Mouse (Mus musculus): ENCODE measurements around the gene Fars2. TPM values are rescaled to one million over a fixed set of nuclear protein-coding genes. Genes with fewer than 3 reads are reported as not detected.

Gene Fars2
- polyA plus RNA-seq, 1 experiment from 2014 or later = 42.7 TPM

DNA sequence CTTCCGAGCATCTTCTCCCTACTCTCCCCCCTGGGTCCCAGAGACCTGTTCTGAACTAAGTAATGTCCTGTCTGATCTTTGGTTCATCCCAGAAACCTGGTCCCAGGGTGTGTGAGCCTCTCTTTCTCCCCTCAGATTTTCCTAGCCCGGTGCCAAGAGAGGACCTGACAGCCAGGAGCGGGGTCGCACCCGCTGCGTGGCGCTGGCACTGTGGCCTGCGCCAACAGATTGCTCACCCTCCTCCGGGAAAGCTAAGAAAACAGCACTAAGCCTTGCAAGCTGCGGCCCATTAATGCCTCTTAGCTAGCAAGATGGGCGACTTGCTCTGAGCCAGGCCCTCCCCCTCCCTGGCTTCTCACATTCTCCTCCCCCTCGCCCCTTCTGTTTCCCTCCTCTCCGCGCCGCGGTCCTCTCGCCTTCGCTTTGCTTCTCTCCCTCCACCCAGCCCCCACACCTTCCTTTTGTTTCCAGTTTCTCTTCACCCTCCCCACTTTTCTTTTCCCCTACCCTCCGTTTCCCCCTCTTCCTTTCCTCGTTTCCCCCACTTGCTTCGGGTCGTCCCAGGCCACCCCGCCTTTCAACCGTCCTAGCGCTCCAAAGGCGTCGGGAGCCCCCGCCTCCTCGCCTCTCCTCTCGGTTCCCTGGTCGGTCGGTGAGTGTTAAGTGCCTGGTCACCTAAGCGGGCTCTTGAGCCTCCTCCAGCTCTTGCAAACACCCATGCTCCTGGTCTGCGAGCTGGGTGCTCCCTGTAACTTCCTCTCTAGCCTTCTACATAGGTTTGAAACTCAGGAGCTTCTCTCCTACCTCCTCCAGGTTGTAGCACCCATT, 610.0 kb downstream of the Fars2 start:
- WGBS (ENCODE audit: insufficient replicate concordance) = under 1% methylated on average over 34 of the region's 34 CpGs
- ATAC-seq (replicated peaks; ENCODE audit: insufficient number of reproducible peaks, low FRiP score, low TSS enrichment) = no peak
- H3K9me3 ChIP-seq (replicated peaks; ENCODE audit: control insufficient read depth, low read length) = no peaks in the 10 kb centered on the region
- H3K9ac ChIP-seq (ENCODE audit: low read depth, low read length) = 0 out of 2 replicates have a peak overlapping the region, but pooled peaks have one; percentile 28
- H3K4me3 ChIP-seq (ENCODE audit: low read depth, low read length) = peak overlapping the region; percentile 46
- peaks cover 83% of the 10 kb centered on the region for H3K27me3 ChIP-seq (ENCODE audit: control insufficient read depth, insufficient read depth, low read length)
- H3K36me3 ChIP-seq (ENCODE audit: control insufficient read depth, insufficient read depth, low read length) = no peaks in the 10 kb centered on the region
- peak overlapping the region; percentile 75 for H3K4me2 ChIP-seq
- H3K4me1 ChIP-seq (ENCODE audit: control insufficient read depth, insufficient read depth, low read length) = peaks cover 6% of the 10 kb centered on the region
- H3K27ac ChIP-seq (ENCODE audit: low read depth, low read length) = no peak overlapping the region

DNA sequence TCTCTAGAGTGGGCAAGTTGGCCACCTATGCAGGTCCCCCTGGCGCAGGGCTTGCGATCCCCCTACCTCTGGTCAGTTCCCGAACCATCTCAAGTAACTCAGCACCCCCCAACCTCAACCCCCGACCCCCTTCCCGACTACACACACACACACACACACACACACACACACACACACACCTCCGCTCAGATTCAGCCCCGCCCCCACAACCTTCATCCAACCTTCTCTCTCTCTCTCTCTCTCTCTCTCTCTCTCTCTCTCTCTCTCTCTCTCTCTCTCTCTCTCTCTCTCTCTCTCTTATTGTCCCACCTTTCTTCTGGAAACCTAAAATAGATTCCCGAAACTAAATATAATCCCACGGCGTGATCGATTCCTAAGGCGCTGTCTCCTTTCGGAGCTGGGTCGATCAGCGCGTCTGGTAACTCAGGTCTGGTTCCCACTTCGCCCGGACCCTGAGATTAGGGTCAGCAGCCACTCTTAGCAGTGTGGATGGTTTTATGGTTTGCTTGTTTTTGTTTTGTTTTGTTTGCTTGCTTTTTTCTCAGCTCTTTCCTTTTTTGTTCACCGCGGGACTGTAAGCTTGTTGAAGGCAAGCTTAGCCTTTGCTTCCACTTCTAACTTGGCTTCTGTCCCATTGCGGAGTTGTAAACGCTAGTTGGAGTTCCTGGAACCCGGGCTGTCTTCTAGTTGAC, 610.7 kb downstream of the Fars2 start:
- H3K9me3 ChIP-seq (replicated peaks; ENCODE audit: control insufficient read depth, low read length) = no peaks in the 10 kb centered on the region
- H3K27ac ChIP-seq (ENCODE audit: low read depth, low read length) = no peak overlapping the region
- 2% methylated on average over 22 of the region's 23 CpGs for WGBS (ENCODE audit: insufficient replicate concordance)
- peaks cover 6% of the 10 kb centered on the region for H3K4me1 ChIP-seq (ENCODE audit: control insufficient read depth, insufficient read depth, low read length)
- H3K36me3 ChIP-seq (ENCODE audit: control insufficient read depth, insufficient read depth, low read length) = no peaks in the 10 kb centered on the region
- peak overlapping the region; percentile 46 for H3K4me3 ChIP-seq (ENCODE audit: low read depth, low read length)
- H3K9ac ChIP-seq (ENCODE audit: low read depth, low read length) = no peak overlapping the region
- peaks cover 83% of the 10 kb centered on the region for H3K27me3 ChIP-seq (ENCODE audit: control insufficient read depth, insufficient read depth, low read length)
- ATAC-seq (replicated peaks; ENCODE audit: insufficient number of reproducible peaks, low FRiP score, low TSS enrichment) = no peak
- peak overlapping the region; percentile 75 for H3K4me2 ChIP-seq

DNA sequence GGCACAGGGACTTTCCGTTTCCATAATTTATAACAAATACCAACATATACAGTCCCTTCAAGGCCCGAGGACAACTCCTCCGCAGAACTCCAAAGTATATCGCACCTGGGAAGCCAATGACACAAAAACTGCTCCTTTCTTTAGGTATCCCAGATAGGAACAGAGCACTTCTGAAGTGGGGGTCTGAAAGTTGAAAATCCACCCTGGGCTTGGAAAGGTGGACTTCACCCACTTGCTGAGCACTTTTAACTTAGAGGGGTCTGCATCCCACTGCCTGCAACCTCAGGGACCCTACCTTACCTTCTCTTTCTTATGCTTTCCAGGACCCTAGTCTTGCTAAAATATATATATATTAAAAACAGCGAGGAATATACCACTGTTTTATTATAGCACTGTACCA, 611.3 kb downstream of the Fars2 start:
- Histone ChIP-seq H3K9me3 (replicated peaks; ENCODE audit: control insufficient read depth, low read length) (no peaks in the 10 kb centered on the region), H3K4me1 (ENCODE audit: control insufficient read depth, insufficient read depth, low read length) (peaks cover 6% of the 10 kb centered on the region), H3K27me3 (ENCODE audit: control insufficient read depth, insufficient read depth, low read length) (peaks cover 81% of the 10 kb centered on the region), H3K4me2 (no peak overlapping the region), H3K9ac (ENCODE audit: low read depth, low read length) (no peak overlapping the region), H3K4me3 (ENCODE audit: low read depth, low read length) (no peak overlapping the region), H3K27ac (ENCODE audit: low read depth, low read length) (no peak overlapping the region), H3K36me3 (ENCODE audit: control insufficient read depth, insufficient read depth, low read length) (no peaks in the 10 kb centered on the region)
- ATAC-seq (replicated peaks; ENCODE audit: insufficient number of reproducible peaks, low FRiP score, low TSS enrichment) = no peak
- WGBS (ENCODE audit: insufficient replicate concordance) = 10% methylated on average over 5 of the region's 5 CpGs

DNA sequence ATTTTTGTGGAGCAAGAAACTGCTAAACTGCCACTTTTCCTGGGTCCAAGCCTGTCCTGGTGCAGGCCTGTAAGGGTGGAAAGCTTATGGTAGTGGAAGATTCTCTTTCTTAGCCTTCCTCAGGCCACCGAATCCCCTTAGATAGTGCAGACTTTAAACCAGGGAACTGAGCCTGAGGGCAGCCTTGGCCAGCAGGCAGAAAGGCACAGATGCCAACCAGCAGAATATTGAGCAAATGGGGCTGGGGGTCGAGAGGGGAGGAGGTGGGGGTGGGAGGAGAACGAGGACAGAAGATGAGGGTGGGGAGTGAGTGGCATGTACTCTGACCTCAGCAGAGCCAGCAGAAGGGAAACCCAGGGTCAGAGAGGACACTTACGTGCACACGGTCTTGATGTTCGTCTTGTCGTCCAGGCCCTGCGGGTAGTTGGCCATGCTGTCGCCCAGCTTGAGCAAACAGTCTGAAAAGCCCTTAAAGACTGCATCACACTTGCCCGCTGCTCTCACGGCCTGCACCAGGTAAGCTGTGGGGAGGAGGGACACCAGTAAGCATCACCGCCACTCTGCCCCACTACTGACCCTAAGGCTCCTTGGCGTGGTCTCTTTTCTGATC, 612.6 kb downstream of the Fars2 start:
- Histone ChIP-seq H3K4me2 (no peak overlapping the region), H3K9ac (ENCODE audit: low read depth, low read length) (no peak overlapping the region), H3K4me1 (ENCODE audit: control insufficient read depth, insufficient read depth, low read length) (peaks cover 6% of the 10 kb centered on the region), H3K9me3 (replicated peaks; ENCODE audit: control insufficient read depth, low read length) (no peaks in the 10 kb centered on the region), H3K4me3 (ENCODE audit: low read depth, low read length) (no peak overlapping the region), H3K27me3 (ENCODE audit: control insufficient read depth, insufficient read depth, low read length) (peaks cover 88% of the 10 kb centered on the region), H3K27ac (ENCODE audit: low read depth, low read length) (no peak overlapping the region), H3K36me3 (ENCODE audit: control insufficient read depth, insufficient read depth, low read length) (no peaks in the 10 kb centered on the region)
- no peak for ATAC-seq (replicated peaks; ENCODE audit: insufficient number of reproducible peaks, low FRiP score, low TSS enrichment)
- 7% methylated on average over 13 of the region's 13 CpGs for WGBS (ENCODE audit: insufficient replicate concordance)

DNA sequence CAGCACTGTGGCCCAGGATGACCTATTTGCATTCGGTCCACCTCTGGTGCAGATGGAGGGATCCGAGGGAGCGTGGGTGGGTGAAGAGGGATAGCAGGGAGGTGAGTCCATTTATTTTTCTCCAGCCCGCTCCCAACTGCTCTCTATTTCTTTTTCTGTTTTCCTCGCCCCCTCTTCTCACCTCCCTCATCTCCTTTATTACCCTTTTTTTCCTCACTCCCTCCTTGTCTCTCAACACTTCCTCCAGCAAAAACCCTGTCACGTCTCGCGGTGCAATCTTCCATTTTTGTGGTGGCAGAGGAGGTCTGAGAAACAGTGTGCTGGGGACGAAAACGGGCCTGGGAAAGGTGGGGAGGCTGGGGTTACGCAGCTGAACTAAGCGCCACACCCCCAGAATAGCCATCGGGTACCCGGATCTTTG, 613.1 kb downstream of the Fars2 start:
- Histone ChIP-seq H3K27ac (ENCODE audit: low read depth, low read length) (no peak overlapping the region), H3K27me3 (ENCODE audit: control insufficient read depth, insufficient read depth, low read length) (peaks cover 88% of the 10 kb centered on the region), H3K9ac (ENCODE audit: low read depth, low read length) (no peak overlapping the region), H3K36me3 (ENCODE audit: control insufficient read depth, insufficient read depth, low read length) (no peaks in the 10 kb centered on the region), H3K4me1 (ENCODE audit: control insufficient read depth, insufficient read depth, low read length) (peaks cover 10% of the 10 kb centered on the region), H3K4me2 (no peak overlapping the region), H3K4me3 (ENCODE audit: low read depth, low read length) (no peak overlapping the region), H3K9me3 (replicated peaks; ENCODE audit: control insufficient read depth, low read length) (no peaks in the 10 kb centered on the region)
- WGBS (ENCODE audit: insufficient replicate concordance) = 6% methylated on average over 14 of the region's 14 CpGs
- no peak for ATAC-seq (replicated peaks; ENCODE audit: insufficient number of reproducible peaks, low FRiP score, low TSS enrichment)

DNA sequence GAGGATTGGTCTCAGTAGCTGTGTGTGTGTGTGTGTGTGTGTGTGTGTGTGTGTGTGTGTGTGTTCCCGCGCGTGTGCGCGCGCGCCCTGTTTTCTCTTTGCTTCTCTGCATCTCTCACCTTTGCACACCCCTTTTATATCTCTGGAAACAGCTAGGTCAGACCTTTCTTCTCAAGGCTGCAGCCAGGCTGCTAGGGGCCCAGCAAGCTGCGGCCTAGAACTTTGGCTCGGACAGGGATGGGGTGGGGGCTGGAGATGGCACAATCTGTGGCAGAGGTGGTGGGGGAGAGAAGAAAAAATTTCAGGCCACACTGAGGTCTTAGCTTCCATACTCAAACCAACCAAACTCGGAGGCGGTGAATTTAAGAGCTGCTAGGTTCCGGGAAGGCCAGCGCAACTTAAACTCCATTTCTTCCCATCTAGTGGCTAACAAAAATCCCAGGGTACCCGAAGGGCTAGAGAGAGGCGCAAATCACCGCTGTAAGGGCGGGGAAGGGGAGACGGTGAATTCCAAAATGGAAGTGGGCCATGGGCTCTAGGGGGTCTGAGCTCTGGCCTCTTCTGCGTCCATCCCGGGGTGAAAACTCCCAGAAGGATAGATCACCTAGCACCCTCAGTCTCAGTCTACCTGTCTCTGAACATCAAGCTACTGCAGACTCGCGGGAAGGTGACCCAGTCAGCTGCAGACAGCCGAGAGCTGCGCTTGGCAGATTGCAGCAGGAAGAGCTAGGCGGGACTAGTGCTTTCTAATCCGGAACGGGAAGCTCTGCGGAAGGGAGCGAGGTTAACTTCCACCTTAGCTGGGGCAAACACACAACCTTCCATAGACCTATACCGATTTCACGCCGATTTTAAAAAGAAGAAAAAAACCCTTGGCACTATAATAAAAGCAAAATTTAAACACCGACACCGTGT, 614.1 kb downstream of the Fars2 start:
- H3K27ac ChIP-seq (ENCODE audit: low read depth, low read length) = no peak overlapping the region
- peaks cover 10% of the 10 kb centered on the region for H3K4me1 ChIP-seq (ENCODE audit: control insufficient read depth, insufficient read depth, low read length)
- 2% methylated on average over 34 of the region's 34 CpGs for WGBS (ENCODE audit: insufficient replicate concordance)
- no peak overlapping the region for H3K9ac ChIP-seq (ENCODE audit: low read depth, low read length)
- ATAC-seq (replicated peaks; ENCODE audit: insufficient number of reproducible peaks, low FRiP score, low TSS enrichment) = no peak
- H3K4me2 ChIP-seq = peak overlapping the region; percentile 65
- peak overlapping the region; percentile 43 for H3K4me3 ChIP-seq (ENCODE audit: low read depth, low read length)
- H3K27me3 ChIP-seq (ENCODE audit: control insufficient read depth, insufficient read depth, low read length) = peaks cover 84% of the 10 kb centered on the region
- H3K36me3 ChIP-seq (ENCODE audit: control insufficient read depth, insufficient read depth, low read length) = no peaks in the 10 kb centered on the region
- no peaks in the 10 kb centered on the region for H3K9me3 ChIP-seq (replicated peaks; ENCODE audit: control insufficient read depth, low read length)

DNA sequence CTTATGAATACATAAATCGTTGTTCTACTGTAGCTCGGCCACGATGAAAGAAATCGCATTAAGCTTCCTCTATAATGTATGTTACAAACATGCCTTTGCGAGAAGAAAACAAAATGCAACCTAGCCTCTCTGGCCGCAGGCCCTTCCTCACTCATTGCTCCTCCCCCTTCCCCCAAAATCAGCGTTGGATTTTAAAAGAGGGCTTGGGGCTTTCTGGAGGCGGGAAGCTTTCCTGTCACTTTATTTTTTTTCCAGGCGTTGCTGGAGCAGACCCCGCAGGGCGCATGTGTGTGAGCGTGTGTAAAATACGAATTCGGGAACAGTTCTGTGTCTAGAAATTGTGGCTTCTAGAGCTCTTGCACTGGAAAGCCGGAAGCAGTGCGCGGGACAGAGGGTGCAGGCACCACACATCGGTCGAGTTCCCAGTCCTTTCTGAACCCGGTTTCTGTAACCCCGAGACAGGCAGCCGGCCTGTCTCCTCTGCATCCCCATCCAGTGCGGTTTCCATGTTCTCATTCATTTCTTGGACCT, 614.8 kb downstream of the Fars2 start:
- H3K4me3 ChIP-seq (ENCODE audit: low read depth, low read length) = peak overlapping the region; percentile 43
- H3K27ac ChIP-seq (ENCODE audit: low read depth, low read length) = no peak overlapping the region
- H3K4me2 ChIP-seq = peak overlapping the region; percentile 65
- H3K4me1 ChIP-seq (ENCODE audit: control insufficient read depth, insufficient read depth, low read length) = peaks cover 7% of the 10 kb centered on the region
- peaks cover 77% of the 10 kb centered on the region for H3K27me3 ChIP-seq (ENCODE audit: control insufficient read depth, insufficient read depth, low read length)
- no peaks in the 10 kb centered on the region for H3K36me3 ChIP-seq (ENCODE audit: control insufficient read depth, insufficient read depth, low read length)
- ATAC-seq (replicated peaks; ENCODE audit: insufficient number of reproducible peaks, low FRiP score, low TSS enrichment) = no peak
- H3K9ac ChIP-seq (ENCODE audit: low read depth, low read length) = 0 out of 2 replicates have a peak overlapping the region, but pooled peaks have one; percentile 8
- H3K9me3 ChIP-seq (replicated peaks; ENCODE audit: control insufficient read depth, low read length) = no peaks in the 10 kb centered on the region
- under 1% methylated on average over 23 of the region's 23 CpGs for WGBS (ENCODE audit: insufficient replicate concordance)

Data from heart, embryonic 11.5 days (tissue).